Mouse (Mus musculus) cerebellum, adult 2 months (tissue): ENCODE data around the gene Rmdn3.

Source experiments
- CTCF ChIP-seq: fragments of 200-500 bp; IDR thresholded peaks from 2 replicates; pipeline ENCODE4 v1.5.1; 2011; ENCODE audit warnings: low read depth, mild to moderate bottlenecking, control low read depth, low read length, moderate library complexity, borderline replicate concordance; ENCODE audit not compliant: insufficient read depth
- POLR2A ChIP-seq: fragments of 200-500 bp; IDR thresholded peaks from 2 replicates; pipeline ENCODE4 v1.6.1; 2011; ENCODE audit warnings: low read length, control low read depth, borderline replicate concordance; ENCODE audit not compliant: insufficient read depth

GRCm38 (mm10) chr2:119189029-119189710, 32.3 kb upstream of the Rmdn3 start:
- TF ChIP-seq POLR2A: no peak
- peak; percentile 87 for TF ChIP-seq CTCF
